Mouse (Mus musculus) 3T3-L1 (cell line): ENCODE data around the gene Btbd17.

ENCODE experiments used
- DNase-seq: peaks from one replicate; pipeline ENCODE4 v3.0.0-alpha.2; 2015; ENCODE audit warnings: low read depth, low spot score

Gene Btbd17

GRCm38 (mm10) chr11:114795848-114796322 is at the start of gene Btbd17:
TSS of gene Btbd17 (minus strand) at chr11:114795945.
- no peak for DNase-seq

GRCm38 (mm10) chr11:114844464-114845220 is 48.9 kb upstream of the Btbd17 start:
- no peak for DNase-seq

GRCm38 (mm10) chr11:114843818-114844463 is 48.2 kb upstream of the Btbd17 start:
- no peak for DNase-seq

GRCm38 (mm10) chr11:114833166-114833565 is 37.4 kb upstream of the Btbd17 start:
- DNase-seq, result no peak

GRCm38 (mm10) chr11:114830433-114830773 is 34.7 kb upstream of the Btbd17 start:
- no peak for DNase-seq

GRCm38 (mm10) chr11:114829499-114830432 is 34.0 kb upstream of the Btbd17 start:
- no peak for DNase-seq

GRCm38 (mm10) chr11:114826686-114827085 is 30.9 kb upstream of the Btbd17 start:
- DNase-seq, result no peak

GRCm38 (mm10) chr11:114823199-114823725 is 27.5 kb upstream of the Btbd17 start:
- DNase-seq, result no peak

- peak; percentile 34 for DNase-seq
These were observed 27.0 kb upstream of the Btbd17 start for GRCm38 (mm10) chr11:114822727-114823126.

GRCm38 (mm10) chr11:114821325-114821724 is 25.6 kb upstream of the Btbd17 start:
- no peak for DNase-seq

GRCm38 (mm10) chr11:114820444-114820843 is 24.7 kb upstream of the Btbd17 start:
- DNase-seq, result no peak

- DNase-seq, result no peak
These were observed 23.4 kb upstream of the Btbd17 start for GRCm38 (mm10) chr11:114819110-114819509.

GRCm38 (mm10) chr11:114818185-114818584 is 22.4 kb upstream of the Btbd17 start:
- DNase-seq, result no peak

GRCm38 (mm10) chr11:114816934-114817333 is 21.2 kb upstream of the Btbd17 start:
- no peak for DNase-seq

- DNase-seq, result no peak
These were observed 19.3 kb upstream of the Btbd17 start for GRCm38 (mm10) chr11:114814873-114815592.

- peak; percentile 84 for DNase-seq
These were observed 17.0 kb upstream of the Btbd17 start for GRCm38 (mm10) chr11:114812731-114813240.

- DNase-seq, result no peak
These were observed 14.6 kb upstream of the Btbd17 start for GRCm38 (mm10) chr11:114810344-114810743.

- DNase-seq, result no peak
These were observed 13.6 kb upstream of the Btbd17 start for GRCm38 (mm10) chr11:114809371-114809770.

GRCm38 (mm10) chr11:114807686-114808427 is 12.1 kb upstream of the Btbd17 start:
- no peak for DNase-seq

- DNase-seq, result no peak
These were observed 11.3 kb upstream of the Btbd17 start for GRCm38 (mm10) chr11:114807025-114807424.
